Mouse (Mus musculus): Measurements from ENCODE around the gene Pik3cd. TPM values are rescaled to one million over a fixed set of nuclear protein-coding genes. Genes with fewer than 3 reads are reported as not detected.

Gene Pik3cd
- polyA plus RNA-seq, 1 experiment = 0.13 TPM

- H3K36me3 ChIP-seq (ENCODE audit: control insufficient read depth) = no peaks in the 10 kb centered on the region
- H3K4me3 ChIP-seq (replicated peaks) = peak overlapping the region; percentile 67
- H3K4me1 ChIP-seq (ENCODE audit: control insufficient read depth) = peaks cover 29% of the 10 kb centered on the region
- H3K27me3 ChIP-seq (ENCODE audit: control insufficient read depth) = peaks cover 11% of the 10 kb centered on the region
- no peak for TF ChIP-seq GATA1 (IDR thresholded peaks at IDR 0.05; ENCODE audit: low read length)
- no peak for TF ChIP-seq TAL1 (IDR thresholded peaks at IDR 0.05; ENCODE audit: low read length)
- H3K9me3 ChIP-seq (ENCODE audit: control insufficient read depth, low read length) = no peaks in the 10 kb centered on the region
Measured at GRCm38 (mm10) chr4:149698197-149698821, 4.1 kb downstream of the Pik3cd start.

- no peaks in the 10 kb centered on the region for H3K9me3 ChIP-seq (ENCODE audit: control insufficient read depth, low read length)
- peak overlapping the region; percentile 67 for H3K4me3 ChIP-seq (replicated peaks)
- H3K4me1 ChIP-seq (ENCODE audit: control insufficient read depth) = peaks cover 29% of the 10 kb centered on the region
- H3K27me3 ChIP-seq (ENCODE audit: control insufficient read depth) = peaks cover 9% of the 10 kb centered on the region
- H3K36me3 ChIP-seq (ENCODE audit: control insufficient read depth) = no peaks in the 10 kb centered on the region
- TF ChIP-seq GATA1 (IDR thresholded peaks at IDR 0.05; ENCODE audit: low read length) (no peak), TAL1 (IDR thresholded peaks at IDR 0.05; ENCODE audit: low read length) (no peak)
Measured at GRCm38 (mm10) chr4:149697506-149698196, 4.7 kb downstream of the Pik3cd start.

- TF ChIP-seq GATA1 (IDR thresholded peaks at IDR 0.05; ENCODE audit: low read length) (no peak), TAL1 (IDR thresholded peaks at IDR 0.05; ENCODE audit: low read length) (no peak)
- H3K9me3 ChIP-seq (ENCODE audit: control insufficient read depth, low read length) = no peaks in the 10 kb centered on the region
Measured at GRCm38 (mm10) chr4:149696189-149696971, 6.0 kb downstream of the Pik3cd start.

DNA sequence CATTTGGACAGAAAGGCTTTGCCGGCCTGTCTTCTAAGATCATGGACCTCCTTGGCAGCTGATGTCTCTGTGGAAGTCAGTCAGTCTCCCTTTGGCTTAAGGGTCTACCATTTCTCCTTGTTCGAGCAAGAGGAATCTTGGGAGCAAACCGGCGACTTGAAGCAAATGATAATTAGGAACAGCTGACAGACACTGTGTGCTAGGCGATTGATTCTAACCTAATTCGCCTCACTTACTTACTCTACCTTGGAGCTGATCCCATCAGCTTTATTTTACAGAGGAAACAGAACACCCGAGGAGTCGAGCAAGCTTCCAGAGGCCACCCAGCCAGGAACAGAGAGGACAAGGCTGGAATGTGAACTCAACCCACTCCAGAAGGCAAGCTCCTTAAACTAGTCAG is 11.0 kb downstream of the Pik3cd start:
- H3K4me3 ChIP-seq (replicated peaks) = no peak overlapping the region
- no peaks in the 10 kb centered on the region for H3K9me3 ChIP-seq (ENCODE audit: control insufficient read depth, low read length)
- TF ChIP-seq TAL1 (IDR thresholded peaks at IDR 0.05; ENCODE audit: low read length) (no peak), GATA1 (IDR thresholded peaks at IDR 0.05; ENCODE audit: low read length) (no peak)
- H3K36me3 ChIP-seq (ENCODE audit: control insufficient read depth) = no peaks in the 10 kb centered on the region
- H3K4me1 ChIP-seq (ENCODE audit: control insufficient read depth) = peaks cover 24% of the 10 kb centered on the region
- H3K27me3 ChIP-seq (ENCODE audit: control insufficient read depth) = no peaks in the 10 kb centered on the region

More at GRCm38 (mm10) chr4:149696189-149696971, 6.0 kb downstream of the Pik3cd start:
- Histone ChIP-seq H3K4me1 (ENCODE audit: control insufficient read depth) (peaks cover 30% of the 10 kb centered on the region), H3K4me3 (replicated peaks) (no peak overlapping the region), H3K36me3 (ENCODE audit: control insufficient read depth) (no peaks in the 10 kb centered on the region), H3K27me3 (ENCODE audit: control insufficient read depth) (peaks cover 8% of the 10 kb centered on the region)

DNA sequence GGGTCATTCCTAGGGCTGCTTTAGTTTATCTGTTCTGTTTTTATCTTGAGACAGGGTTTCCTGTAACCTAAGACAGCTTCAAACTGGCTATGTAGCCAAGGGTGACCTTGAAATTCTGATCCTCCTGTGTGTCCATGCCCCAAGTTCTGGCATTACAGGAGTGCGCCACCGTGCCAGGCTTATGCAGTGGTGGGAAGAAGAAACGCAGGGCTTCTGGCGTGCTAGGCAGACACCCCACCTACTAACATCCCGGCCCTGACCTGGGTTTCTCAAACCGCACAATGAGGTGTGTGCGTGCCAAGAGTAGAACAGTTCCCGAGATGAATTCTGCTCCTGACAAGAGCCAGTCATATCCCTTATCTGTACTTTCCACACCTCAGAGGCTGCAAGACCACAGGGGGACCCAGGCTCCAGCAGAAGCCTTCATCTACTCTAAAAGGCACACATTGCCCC is 11.5 kb downstream of the Pik3cd start:
- peaks cover 19% of the 10 kb centered on the region for H3K4me1 ChIP-seq (ENCODE audit: control insufficient read depth)
- TF ChIP-seq TAL1 (IDR thresholded peaks at IDR 0.05; ENCODE audit: low read length) = no peak

GRCm38 (mm10) chr4:149689822-149690700 is 12.3 kb downstream of the Pik3cd start:
- TF ChIP-seq GATA1 (IDR thresholded peaks at IDR 0.05; ENCODE audit: low read length) (no peak), TAL1 (IDR thresholded peaks at IDR 0.05; ENCODE audit: low read length) (no peak)
- Histone ChIP-seq H3K36me3 (ENCODE audit: control insufficient read depth) (no peaks in the 10 kb centered on the region), H3K4me1 (ENCODE audit: control insufficient read depth) (peaks cover 19% of the 10 kb centered on the region), H3K9me3 (ENCODE audit: control insufficient read depth, low read length) (no peaks in the 10 kb centered on the region), H3K27me3 (ENCODE audit: control insufficient read depth) (no peaks in the 10 kb centered on the region), H3K4me3 (replicated peaks) (no peak overlapping the region)

More for the DNA sequence above, 11.5 kb downstream of the Pik3cd start:
- H3K9me3 ChIP-seq (ENCODE audit: control insufficient read depth, low read length) = no peaks in the 10 kb centered on the region
- no peaks in the 10 kb centered on the region for H3K36me3 ChIP-seq (ENCODE audit: control insufficient read depth)
- H3K27me3 ChIP-seq (ENCODE audit: control insufficient read depth) = no peaks in the 10 kb centered on the region
- H3K4me3 ChIP-seq (replicated peaks) = no peak overlapping the region

DNA sequence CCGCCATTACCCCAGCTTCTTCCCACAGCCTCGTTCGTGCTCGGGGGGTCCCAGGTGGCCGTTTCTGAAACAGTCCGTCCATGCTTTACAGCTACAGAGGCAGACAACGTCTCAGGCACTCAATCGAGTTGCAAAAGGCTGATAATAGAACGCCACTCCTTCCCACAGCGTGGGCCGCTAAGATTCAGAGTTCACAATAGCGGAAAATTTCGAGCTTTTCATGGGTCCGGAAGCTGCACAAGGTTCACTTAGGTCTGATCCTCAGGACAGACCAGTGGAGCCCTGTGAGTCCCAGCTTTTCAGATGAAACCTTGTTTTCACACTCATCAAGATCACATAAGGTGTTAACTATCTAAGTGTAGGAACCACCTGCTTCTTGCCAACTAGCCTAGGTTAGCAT is 13.5 kb downstream of the Pik3cd start:
- no peaks in the 10 kb centered on the region for H3K9me3 ChIP-seq (ENCODE audit: control insufficient read depth, low read length)
- no peaks in the 10 kb centered on the region for H3K36me3 ChIP-seq (ENCODE audit: control insufficient read depth)
- no peak for TF ChIP-seq GATA1 (IDR thresholded peaks at IDR 0.05; ENCODE audit: low read length)
- no peak for TF ChIP-seq TAL1 (IDR thresholded peaks at IDR 0.05; ENCODE audit: low read length)
- peaks cover 19% of the 10 kb centered on the region for H3K4me1 ChIP-seq (ENCODE audit: control insufficient read depth)
- H3K4me3 ChIP-seq (replicated peaks) = no peak overlapping the region
- no peaks in the 10 kb centered on the region for H3K27me3 ChIP-seq (ENCODE audit: control insufficient read depth)

DNA sequence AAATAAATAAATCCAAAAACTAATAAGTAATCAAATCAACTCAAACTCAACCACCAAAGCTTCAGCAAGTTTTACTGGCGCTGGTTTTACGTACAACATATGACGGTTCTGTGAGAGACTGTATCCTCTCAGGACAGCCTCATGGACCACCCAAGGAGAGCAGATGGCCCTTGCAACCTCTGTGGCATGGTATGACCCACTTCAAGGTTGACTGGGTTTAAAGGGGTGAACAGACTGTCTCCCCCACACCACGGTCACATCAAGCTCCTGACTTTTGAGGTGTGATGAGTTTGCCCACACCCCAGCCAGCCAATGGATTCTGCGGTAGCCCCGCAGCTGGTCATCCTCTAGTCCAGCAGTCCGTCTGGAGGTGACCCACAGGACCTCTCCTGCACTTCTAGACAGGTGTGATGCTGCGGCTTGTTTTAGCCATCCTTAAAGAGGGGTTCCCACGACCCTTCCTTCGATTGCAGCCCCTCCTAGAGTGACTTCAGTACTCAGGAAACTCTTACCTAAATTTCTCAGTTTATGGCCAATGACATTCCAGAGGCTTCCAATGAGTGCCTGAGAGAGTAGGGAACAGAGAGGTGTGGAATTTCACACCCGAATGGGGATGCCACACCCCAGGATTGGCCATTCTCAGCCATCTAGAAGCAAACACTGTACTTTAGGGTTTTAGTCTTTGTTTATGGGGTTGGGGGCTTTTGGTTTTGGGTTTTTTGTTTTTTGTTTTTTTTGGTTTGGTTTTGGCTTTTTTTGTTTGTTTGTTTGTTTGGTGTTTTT is 17.3 kb downstream of the Pik3cd start:
- Histone ChIP-seq H3K27me3 (ENCODE audit: control insufficient read depth) (no peaks in the 10 kb centered on the region), H3K36me3 (ENCODE audit: control insufficient read depth) (no peaks in the 10 kb centered on the region), H3K9me3 (ENCODE audit: control insufficient read depth, low read length) (no peaks in the 10 kb centered on the region), H3K4me1 (ENCODE audit: control insufficient read depth) (peaks cover 1% of the 10 kb centered on the region; the same call in 1 of the 2 replicates), H3K4me3 (replicated peaks) (no peak overlapping the region)
- TF ChIP-seq TAL1 (IDR thresholded peaks at IDR 0.05; ENCODE audit: low read length) (no peak), GATA1 (IDR thresholded peaks at IDR 0.05; ENCODE audit: low read length) (no peak)

Data from erythroblast, embryonic 14.5 days (primary cell).